Mouse (Mus musculus) c-Kit-positive CD71-positive TER-119-positive erythroid progenitor cells, embryonic 14.5 days (primary cell): ENCODE data around the gene Vasn.

Experiments used
- DNase-seq: peaks from one replicate; pipeline ENCODE4 v3.0.0-alpha.2; 2013; ENCODE audit warnings: low spot score

Gene Vasn

GRCm38 (mm10) chr16:4643670-4644419, 4.1 kb downstream of the Vasn start:
- DNase-seq: no peak

- DNase-seq: no peak
Observed at GRCm38 (mm10) chr16:4645867-4646266, 6.1 kb downstream of the Vasn start.

GRCm38 (mm10) chr16:4646831-4647230, 7.1 kb downstream of the Vasn start:
- no peak for DNase-seq

- no peak for DNase-seq
Observed at GRCm38 (mm10) chr16:4647651-4648141, 8.0 kb downstream of the Vasn start.

- no peak for DNase-seq
Observed at GRCm38 (mm10) chr16:4648416-4649023, 8.8 kb downstream of the Vasn start.

- DNase-seq: no peak
Observed at GRCm38 (mm10) chr16:4649211-4649610, 9.5 kb downstream of the Vasn start.

- no peak for DNase-seq
Observed at GRCm38 (mm10) chr16:4649692-4650091, 10.0 kb downstream of the Vasn start.

- no peak for DNase-seq
Observed at GRCm38 (mm10) chr16:4650161-4650560, 10.4 kb downstream of the Vasn start.

- DNase-seq: no peak
Observed at GRCm38 (mm10) chr16:4651081-4651480, 11.3 kb downstream of the Vasn start.

- no peak for DNase-seq
Observed at GRCm38 (mm10) chr16:4651624-4652023, 11.9 kb downstream of the Vasn start.

GRCm38 (mm10) chr16:4652707-4653416, 13.1 kb downstream of the Vasn start:
- DNase-seq: no peak

- no peak for DNase-seq
Observed at GRCm38 (mm10) chr16:4654706-4655105, 15.0 kb downstream of the Vasn start.

- DNase-seq: no peak
Observed at GRCm38 (mm10) chr16:4655251-4655734, 15.6 kb downstream of the Vasn start.

- no peak for DNase-seq
Observed at GRCm38 (mm10) chr16:4655764-4656570, 16.2 kb downstream of the Vasn start.

- no peak for DNase-seq
Observed at GRCm38 (mm10) chr16:4656571-4657081, 16.9 kb downstream of the Vasn start.

GRCm38 (mm10) chr16:4658781-4659245, 19.1 kb downstream of the Vasn start:
- DNase-seq: no peak

GRCm38 (mm10) chr16:4659326-4659725, 19.6 kb downstream of the Vasn start:
- DNase-seq: no peak

GRCm38 (mm10) chr16:4661605-4662004, 21.9 kb downstream of the Vasn start:
- DNase-seq: no peak

- DNase-seq: no peak
Observed at GRCm38 (mm10) chr16:4663806-4664205, 24.1 kb downstream of the Vasn start.

- no peak for DNase-seq
Observed at GRCm38 (mm10) chr16:4665726-4666125, 26.0 kb downstream of the Vasn start.

GRCm38 (mm10) chr16:4667190-4667808, 27.6 kb downstream of the Vasn start:
- peak; percentile 83 for DNase-seq
